Comparison of ENCODE assay signal across 8 mouse cellular contexts in the genomic region with DNA sequence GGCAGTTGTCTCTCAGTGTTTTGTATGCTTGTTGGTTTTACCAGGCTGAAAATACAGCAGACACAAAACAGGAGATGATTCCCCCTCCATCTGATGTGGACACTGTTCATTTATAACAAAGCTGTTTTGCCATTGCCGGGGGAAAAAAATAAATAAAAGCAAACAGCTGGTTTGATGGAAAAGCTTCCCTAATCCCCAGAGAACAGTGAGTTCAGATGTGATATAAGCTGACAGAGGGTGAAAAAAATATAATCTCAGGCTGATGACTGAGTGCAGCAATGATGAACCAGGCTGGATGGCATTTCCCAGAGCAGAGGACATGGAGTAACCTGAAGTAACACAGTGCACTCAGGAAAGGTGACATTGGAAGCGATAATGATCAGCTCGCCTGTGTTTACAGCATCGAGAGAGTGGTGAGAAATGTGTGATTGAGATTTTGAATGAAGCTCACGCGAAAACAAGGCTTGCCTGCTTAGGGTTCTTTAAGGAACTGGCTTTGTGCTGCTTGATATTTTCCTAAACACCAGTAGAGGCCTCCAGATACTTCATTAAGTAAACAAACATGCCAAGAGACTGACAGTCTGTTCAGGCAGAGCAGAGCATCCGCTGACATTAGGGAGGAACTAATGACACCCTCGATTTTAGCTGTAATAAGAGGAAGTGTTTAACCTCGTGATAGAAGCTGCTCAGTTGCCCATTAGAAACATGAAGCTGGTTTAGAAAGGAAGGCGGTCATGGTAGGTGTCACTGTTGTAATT.
DNase-seq lines count a peak whose midpoint lies in the region.

No protein-coding gene starts in this region.

- DNase-seq in heart, adult 11 months = peak; percentile 89
- no peak for DNase-seq in heart, postnatal 25 days (ENCODE audit: low spot score)
- DNase-seq in spleen, postnatal 36 days (ENCODE audit: low spot score in 2 of 2) = peak; percentile 12 to 35
- no peak for DNase-seq in spleen, adult 12 weeks (ENCODE audit: low spot score)
- no peak for DNase-seq in ovary, postnatal 36 days (ENCODE audit: low spot score)
- no peak for DNase-seq in urinary bladder, postnatal 10 days (ENCODE audit: low spot score)
- DNase-seq in gastrocnemius, postnatal 4 days (ENCODE audit: low spot score in 2 of 2) = no peak

- H3K79me2 ChIP-seq in macrophage (ENCODE audit: inconsistent target) = no peaks in the 10 kb centered on the region

- peak overlapping the region; percentile 76 for H3K27ac ChIP-seq in macrophage

- WGBS in macrophage (ENCODE audit: missing documents) = 56% methylated on average over 10 of the region's 10 CpGs

- H3K36me3 ChIP-seq in macrophage (ENCODE audit: inconsistent target) = no peaks in the 10 kb centered on the region

- intact Hi-C loops in heart, postnatal 25 days (cut with DNase I) = no loop called here

- no peak overlapping the region for H3K4me3 ChIP-seq in macrophage (ENCODE audit: inconsistent target)

Comparison
In these comparisons a context has a peak if more than half of its experiments do, and no peak if none do; other contexts are left out.
1. DNase-seq: peak in heart, adult 11 months (single experiment) and spleen, postnatal 36 days (2 of 2); none in heart, postnatal 25 days (single experiment), spleen, adult 12 weeks (single experiment), ovary, postnatal 36 days (single experiment), urinary bladder, postnatal 10 days (single experiment) and gastrocnemius, postnatal 4 days (0 of 2).